Mouse (Mus musculus) MEL (cell line): ENCODE results near the gene Nadk2. TPM values are rescaled to one million over a fixed set of nuclear protein-coding genes. Genes with fewer than 3 reads are reported as not detected.

Experiments
- DNase-seq: peaks from one replicate; pipeline ENCODE4 v3.0.0; 2011; ENCODE audit warnings: low read depth, low spot score
- H3K27ac ChIP-seq: 2 replicates; pipeline ENCODE4 v1.5.1; 2012; ENCODE audit warnings: low read depth, mild to moderate bottlenecking, control low read depth, low read length, moderate library complexity; ENCODE audit not compliant: control insufficient read depth
- H3K27me3 ChIP-seq, 2 experiments: fragments of 150-350 bp in 1 of 2; sonication (generic) in 1 of 2; 2 replicates each; pipeline ENCODE4 v1.6.1; 2012; ENCODE audit warnings: low read length in 2 of 2, mild to moderate bottlenecking in 2 of 2, improper control_type of control experiment in 1 of 2, moderate library complexity in 1 of 2; ENCODE audit not compliant: insufficient read depth in 2 of 2, control insufficient read depth in 1 of 2
- H3K36me3 ChIP-seq, 2 experiments: 2 replicates each; pipeline ENCODE4 v1.6.1; 2012 to 2014; ENCODE audit warnings: low read length in 2 of 2, improper control_type of control experiment in 1 of 2, inconsistent platforms in 1 of 2, mild to moderate bottlenecking in 1 of 2; ENCODE audit not compliant: insufficient read depth in 2 of 2, control insufficient read depth in 1 of 2
- H3K4me1 ChIP-seq, 2 experiments: fragments of 150-350 bp in 1 of 2; sonication (generic) in 1 of 2; 2 replicates each; pipeline ENCODE4 v1.6.1; 2012; ENCODE audit warnings: low read length in 2 of 2, improper control_type of control experiment in 1 of 2, mild to moderate bottlenecking in 1 of 2; ENCODE audit not compliant: insufficient read depth in 2 of 2, control insufficient read depth in 1 of 2
- H3K4me3 ChIP-seq, 2 experiments: fragments of 150-350 bp in 1 of 2; sonication (generic) in 1 of 2; 2 replicates each; pipeline ENCODE4 v1.5.1; 2012; ENCODE audit warnings: low read depth in 2 of 2, low read length in 2 of 2, mild to moderate bottlenecking in 2 of 2, moderate library complexity in 2 of 2, control low read depth in 1 of 2, improper control_type of control experiment in 1 of 2; ENCODE audit not compliant: control insufficient read depth in 1 of 2, insufficient read depth in 1 of 2
- H3K79me2 ChIP-seq: 2 replicates; pipeline ENCODE4 v1.6.1; 2012; ENCODE audit warnings: mild to moderate bottlenecking, low read length, moderate library complexity; ENCODE audit not compliant: control insufficient read depth, poor library complexity, insufficient read depth
- H3K9ac ChIP-seq: 2 replicates; pipeline ENCODE4 v1.6.1; 2012; ENCODE audit warnings: low read depth, mild to moderate bottlenecking, control low read depth, low read length, moderate library complexity; ENCODE audit not compliant: control insufficient read depth, poor library complexity, severe bottlenecking
- H3K9me3 ChIP-seq: fragments of 150-350 bp; sonication (generic); replicated peaks from 2 replicates; pipeline ENCODE4 v1.6.1; 2012; ENCODE audit warnings: mild to moderate bottlenecking, low read length, improper control_type of control experiment, moderate library complexity; ENCODE audit not compliant: insufficient read depth
- BHLHE40 ChIP-seq: IDR thresholded peaks from 2 replicates; pipeline ENCODE4 v1.6.1; 2012; ENCODE audit warnings: low read depth, mild to moderate bottlenecking, inconsistent platforms, low read length, improper control_type of control experiment, borderline replicate concordance
- E2F4 ChIP-seq: IDR thresholded peaks from 2 replicates; pipeline ENCODE4 v1.6.1; 2011; ENCODE audit warnings: low read depth, low read length, improper control_type of control experiment, borderline replicate concordance
- ETS1 ChIP-seq: IDR thresholded peaks from 2 replicates; pipeline ENCODE4 v1.6.1; 2012; ENCODE audit warnings: low read depth, mild to moderate bottlenecking, inconsistent platforms, low read length, improper control_type of control experiment, moderate library complexity
- GABPA ChIP-seq: IDR thresholded peaks from 2 replicates; pipeline ENCODE4 v1.6.1; 2012; ENCODE audit warnings: low read depth, mild to moderate bottlenecking, inconsistent platforms, low read length, improper control_type of control experiment, moderate library complexity
- GATA1 ChIP-seq: IDR thresholded peaks from 2 replicates; pipeline ENCODE4 v1.6.1; 2011; ENCODE audit warnings: low read depth, low read length, improper control_type of control experiment
- MYB ChIP-seq: IDR thresholded peaks from 2 replicates; pipeline ENCODE4 v1.6.1; 2011; ENCODE audit warnings: mild to moderate bottlenecking, low read depth, low read length, improper control_type of control experiment
- NELFE ChIP-seq: IDR thresholded peaks from 2 replicates; pipeline ENCODE4 v1.6.1; 2011; ENCODE audit warnings: low read depth, low read length, improper control_type of control experiment
- NRF1 ChIP-seq: IDR thresholded peaks from 2 replicates; pipeline ENCODE4 v1.6.1; 2014; ENCODE audit warnings: low read depth, mild to moderate bottlenecking, inconsistent platforms, low read length, improper control_type of control experiment, moderate library complexity; ENCODE audit not compliant: poor library complexity, insufficient read depth, severe bottlenecking
- POLR2A ChIP-seq, 2 experiments: IDR thresholded peaks; 2 replicates each; pipeline ENCODE4 v1.6.1; 2011 to 2012; ENCODE audit warnings: low read length in 2 of 2, mild to moderate bottlenecking in 2 of 2, control low read depth in 1 of 2, improper control_type of control experiment in 1 of 2, low read depth in 1 of 2, moderate library complexity in 1 of 2; ENCODE audit not compliant: control insufficient read depth in 1 of 2, insufficient read depth in 1 of 2, poor library complexity in 1 of 2
- POLR2AphosphoS2 ChIP-seq: IDR thresholded peaks from 2 replicates; pipeline ENCODE4 v1.6.1; 2011; ENCODE audit warnings: low read length, improper control_type of control experiment
- RAD21 ChIP-seq: IDR thresholded peaks from 2 replicates; pipeline ENCODE4 v1.6.1; 2011; ENCODE audit warnings: mild to moderate bottlenecking, low read depth, low read length, improper control_type of control experiment
- RCOR1 ChIP-seq: IDR thresholded peaks from 2 replicates; pipeline ENCODE4 v1.6.1; 2012; ENCODE audit warnings: low read depth, mild to moderate bottlenecking, inconsistent platforms, low read length, improper control_type of control experiment
- TAL1 ChIP-seq: IDR thresholded peaks from 2 replicates; pipeline ENCODE4 v1.6.1; 2012; ENCODE audit warnings: mild to moderate bottlenecking, inconsistent platforms, low read length, moderate library complexity, mixed read lengths
- TCF12 ChIP-seq: IDR thresholded peaks from 2 replicates; pipeline ENCODE4 v1.6.1; 2014; ENCODE audit warnings: low read depth, mild to moderate bottlenecking, inconsistent platforms, low read length, improper control_type of control experiment, moderate library complexity
- USF1 ChIP-seq: IDR thresholded peaks from 2 replicates; pipeline ENCODE4 v1.6.1; 2014; ENCODE audit warnings: low read depth, mild to moderate bottlenecking, inconsistent platforms, low read length, improper control_type of control experiment, moderate library complexity
- USF2 ChIP-seq, 2 experiments: IDR thresholded peaks; 2 replicates each; pipeline ENCODE4 v1.6.1; 2011 to 2012; ENCODE audit warnings: improper control_type of control experiment in 2 of 2, low read length in 2 of 2, borderline replicate concordance in 1 of 2, inconsistent platforms in 1 of 2, low read depth in 1 of 2, mild to moderate bottlenecking in 1 of 2; ENCODE audit not compliant: insufficient read depth in 1 of 2
- ZC3H11A ChIP-seq: IDR thresholded peaks from 2 replicates; pipeline ENCODE4 v1.6.1; 2012; ENCODE audit warnings: low read depth, mild to moderate bottlenecking, inconsistent platforms, low read length, improper control_type of control experiment
- polyA plus RNA-seq, 2 experiments: library from polyadenylated mRNA; stranded (reverse) in 1 of 2; unstranded in 1 of 2; fragments of >175 nt in 1 of 2; fragments of >200 nt in 1 of 2; gene quantifications; 2 replicates each; pipeline versions ENCODE4 v1.2.1 to v1.2.4; 2012; ENCODE audit warnings: low replicate concordance in 2 of 2, low read depth in 1 of 2; ENCODE audit not compliant: insufficient read length in 2 of 2, insufficient read depth in 1 of 2, missing spikeins in 1 of 2
- total RNA-seq: library from RNA; depleted of rRNA; stranded (reverse); fragments of 300-350 nt; gene quantifications from 2 replicates; pipeline ENCODE4 v1.2.3, GENCODE M21; 2012; rRNA removed

The Nadk2 gene
- total and polyA plus RNA-seq, 3 experiments, result 168 to 659 (median 361) TPM

- DNase-seq, result no peak
- H3K27me3 ChIP-seq, result no peaks in the 10 kb centered on the region
- H3K4me3 ChIP-seq, result no peak within 1 kb of the TSS
- no peaks in the 10 kb centered on the region for H3K4me1 ChIP-seq
- no peak within 1 kb of the TSS for H3K9ac ChIP-seq
- no peak within 1 kb of the TSS for H3K27ac ChIP-seq
- H3K36me3 ChIP-seq, result peaks cover 0 to 18% of the 10 kb centered on the region in 2 experiments; a peak in 3 of 4 replicates
- TF ChIP-seq NELFE, result no peak
- TF ChIP-seq TCF12, result no peak
- no peak for TF ChIP-seq USF1
- no peak for TF ChIP-seq BHLHE40
- TF ChIP-seq POLR2AphosphoS2, result no peak
- no peak for TF ChIP-seq NRF1
- TF ChIP-seq ZC3H11A, result no peak
- TF ChIP-seq POLR2A (IDR thresholded peaks at IDR 0.05; ENCODE audit: control insufficient read depth in 1 of 2, insufficient read depth in 1 of 2, low read depth in 1 of 2, low read length in 2 of 2, poor library complexity in 1 of 2), result no peak
- TF ChIP-seq E2F4, result no peak
- TF ChIP-seq GABPA, result no peak
- no peak for TF ChIP-seq MYB
- TF ChIP-seq GATA1, result no peak
- no peak for TF ChIP-seq RAD21
- TF ChIP-seq USF2 (IDR thresholded peaks at IDR 0.05; ENCODE audit: borderline replicate concordance in 1 of 2, insufficient read depth in 1 of 2, low read depth in 1 of 2, low read length in 2 of 2), result no peak
- TF ChIP-seq RCOR1, result no peak
- TF ChIP-seq ETS1, result no peak
- no peak for TF ChIP-seq TAL1
- no peaks in the 10 kb centered on the region for H3K9me3 ChIP-seq
- H3K79me2 ChIP-seq, result no peaks in the 10 kb centered on the region
These were observed 84.3 kb downstream of the Nadk2 start, which contains the start of gene Skp2 for GRCm38 (mm10) chr15:9155325-9155724. Skp2 (minus strand) TSS chr15:9155425.

Other genes starting within 250 kb of the Nadk2 start
- gene Ranbp3l, start 103.3 kb upstream of the Nadk2 start, total RNA-seq, result not detected in 2 replicates
- under 1 TPM in 1 of 2 experiments, not detected in 1; 0.06 TPM for gene Ranbp3l, start 103.3 kb upstream of the Nadk2 start, polyA plus RNA-seq
- 7.9 and 8.9 TPM in 2 replicates for gene Lmbrd2, start 69.3 kb downstream of the Nadk2 start, total RNA-seq
- 10 to 100 TPM in 1 of 2 experiments, 1 to 10 TPM in 1; 8.2 to 62.9 TPM for gene Lmbrd2, start 69.3 kb downstream of the Nadk2 start, polyA plus RNA-seq
- gene Skp2, start 84.2 kb downstream of the Nadk2 start, total RNA-seq, result 40.2 and 46.9 TPM in 2 replicates
- 10 to 100 TPM in 1 of 2 experiments, not detected in 1; 61.4 TPM for gene Skp2, start 84.2 kb downstream of the Nadk2 start, polyA plus RNA-seq
- gene Ugt3a1, start 205.6 kb downstream of the Nadk2 start, total RNA-seq, result not detected in 2 replicates
- not detected for gene Ugt3a1, start 205.6 kb downstream of the Nadk2 start, polyA plus RNA-seq